In genomic region chr14:31564452-31565179, GRCm38 (mm10) we compare ENCODE assay signal across 8 mouse cellular contexts. TPM values are rescaled to one million over a fixed set of nuclear protein-coding genes. Genes with fewer than 3 reads are reported as not detected.
DNase-seq lines count a peak whose midpoint lies in the region; ATAC-seq lines count a peak whose summit lies in the region.

No protein-coding gene starts in this region.

- H3K9ac ChIP-seq in neural tube, embryonic 15.5 days (replicated peaks) = no peak overlapping the region

- intact Hi-C loops in gastrocnemius, postnatal 14 days (cut with DNase I; ENCODE audit: low total_unique reads) = no loop called here

- DNase-seq in neural tube, embryonic 10.5 days (ENCODE audit: extremely low spot score, low spot score) = peak; percentile 42
- peak; percentile 45 for DNase-seq in gastrocnemius, postnatal 14 days
- peak; percentile 40 for DNase-seq in kidney, adult 18-20 months
- DNase-seq in lung, postnatal 10 days = peak; percentile 88
- no peak for DNase-seq in frontal cortex, postnatal 10 days (ENCODE audit: low spot score in 2 of 2)
- DNase-seq in right cerebral cortex, adult 18-20 months = no peak
- no peak for DNase-seq in spleen, adult 18-20 months

- H3K27me3 ChIP-seq in neural tube, embryonic 15.5 days (replicated peaks) = no peaks in the 10 kb centered on the region

- H3K27ac ChIP-seq in neural tube, embryonic 15.5 days (replicated peaks) = no peak overlapping the region

- H3K9me3 ChIP-seq in neural tube, embryonic 15.5 days (replicated peaks) = no peaks in the 10 kb centered on the region

- H3K4me3 ChIP-seq in neural tube, embryonic 15.5 days (replicated peaks) = no peak overlapping the region

- H3K36me3 ChIP-seq in neural tube, embryonic 15.5 days = no peaks in the 10 kb centered on the region

- H3K4me1 ChIP-seq in neural tube, embryonic 15.5 days = no peaks in the 10 kb centered on the region

- 45% methylated on average over 6 of the region's 6 CpGs for WGBS in neural tube, embryonic 15.5 days

- ATAC-seq in neural tube, embryonic 15.5 days (ENCODE audit: low FRiP score) = no peak

- H3K4me2 ChIP-seq in neural tube, embryonic 15.5 days = no peak overlapping the region

RNA-seq across cellular contexts. Expression of gene Colq, which starts 26.5 kb away (rescaled TPM):
- polyA plus RNA-seq in neural tube, embryonic 15.5 days (2015; fragmentation: Nextera tagmentation; extraction: Ambion mirVana) = 0.63 and 3.1 TPM in 2 replicates
- 1 to 10 TPM; 8.3 to 9.4 TPM for total RNA-seq in gastrocnemius, postnatal 14 days (2021)

Comparison
In these comparisons a context has a peak if more than half of its experiments do, and no peak if none do; other contexts are left out.
1. DNase-seq: peak in neural tube, embryonic 10.5 days (single experiment), gastrocnemius, postnatal 14 days (single experiment), kidney, adult 18-20 months (single experiment) and lung, postnatal 10 days (single experiment); none in frontal cortex, postnatal 10 days (0 of 2), right cerebral cortex, adult 18-20 months (single experiment) and spleen, adult 18-20 months (0 of 2).